11 mouse cellular contexts compared by ENCODE assay signal in the genomic region with DNA sequence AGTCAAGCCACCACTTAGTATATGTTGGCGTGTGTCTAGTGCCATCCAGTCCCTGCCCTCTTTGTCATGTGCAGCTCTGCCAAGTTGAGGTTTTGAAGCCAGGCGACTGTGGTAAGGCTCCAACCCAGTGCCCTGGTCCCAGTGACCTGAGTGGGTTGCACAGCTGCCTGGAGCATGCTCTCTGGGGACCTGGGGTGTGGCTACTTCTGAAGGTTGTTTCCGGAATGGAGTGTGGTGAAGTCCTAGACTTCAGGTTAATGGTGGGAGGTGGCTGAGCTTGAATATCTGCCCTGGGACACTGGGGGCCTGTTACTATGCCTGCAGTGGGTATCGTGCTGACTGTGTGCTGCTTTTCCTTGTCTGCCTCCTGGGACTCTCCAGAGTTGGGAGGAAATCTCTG. TPM values are rescaled to one million over a fixed set of nuclear protein-coding genes. Genes with fewer than 3 reads are reported as not detected.
DNase-seq lines count a peak whose midpoint lies in the region; ATAC-seq lines count a peak whose summit lies in the region.
"Had no signal": no experiment of that assay in that cellular context is flagged by ENCODE, and none has a peak within 500 bp of the region (broad histone marks: within the 10 kb centered on the region; RNA-seq: fewer than 3 reads in every experiment).

No protein-coding gene starts in this region.

- 71% methylated on average over 4 of the region's 4 CpGs for WGBS in embryonic facial prominence, embryonic 13.5 days
- WGBS in embryonic facial prominence, embryonic 10.5 days = 87% methylated on average over 4 of the region's 4 CpGs
- 87% methylated on average over 4 of the region's 4 CpGs for WGBS in hindbrain, embryonic 16.5 days

- H3K27me3 ChIP-seq in embryonic facial prominence, embryonic 13.5 days = no peaks in the 10 kb centered on the region
- no peaks in the 10 kb centered on the region for H3K27me3 ChIP-seq in embryonic facial prominence, embryonic 10.5 days (replicated peaks; ENCODE audit: low read depth, poor library complexity, severe bottlenecking)
- H3K27me3 ChIP-seq in hindbrain, embryonic 16.5 days (replicated peaks; ENCODE audit: control insufficient read depth, insufficient read depth, low read length) = no peaks in the 10 kb centered on the region

- no peak overlapping the region for H3K4me2 ChIP-seq in embryonic facial prominence, embryonic 13.5 days
- H3K4me2 ChIP-seq in hindbrain, embryonic 16.5 days (ENCODE audit: low read length) = no peak overlapping the region
- H3K4me2 ChIP-seq: liver, embryonic 11.5 days had no signal

- peaks cover 63% of the 10 kb centered on the region for H3K4me1 ChIP-seq in embryonic facial prominence, embryonic 13.5 days
- H3K4me1 ChIP-seq in embryonic facial prominence, embryonic 10.5 days = peaks cover 54% of the 10 kb centered on the region
- 0 out of 2 replicates have a peak, but pooled peaks cover 3% of the 10 kb centered on the region for H3K4me1 ChIP-seq in hindbrain, embryonic 16.5 days (ENCODE audit: control insufficient read depth, insufficient read depth, low read depth, low read length)

- H3K4me3 ChIP-seq in embryonic facial prominence, embryonic 13.5 days = no peak overlapping the region
- H3K4me3 ChIP-seq in embryonic facial prominence, embryonic 10.5 days = no peak overlapping the region
- H3K4me3 ChIP-seq in hindbrain, embryonic 16.5 days (ENCODE audit: low read length) = no peak overlapping the region
- H3K4me3 ChIP-seq: erythroblast, embryonic 14.5 days had no signal

- no peak for DNase-seq in embryonic facial prominence, embryonic 10.5 days (ENCODE audit: low spot score)
- peak; percentile 31 to 43 for DNase-seq in B cell, adult 2 months
- DNase-seq in ZHBTc4 (ENCODE audit: low read depth, low spot score) = peak; percentile 71
- no peak for DNase-seq in embryo, embryonic 10.5 days (ENCODE audit: low spot score)
- DNase-seq in thymus, postnatal 0 days (ENCODE audit: low spot score) = no peak

- 0 out of 2 replicates have a peak overlapping the region, but pooled peaks have one; percentile 23 for H3K27ac ChIP-seq in embryonic facial prominence, embryonic 13.5 days
- no peak overlapping the region; the same call in 1 of the 2 replicates for H3K27ac ChIP-seq in embryonic facial prominence, embryonic 10.5 days (replicated peaks)
- no peak overlapping the region for H3K27ac ChIP-seq in hindbrain, embryonic 16.5 days (ENCODE audit: low read depth, low read length)

- ATAC-seq in embryonic facial prominence, embryonic 13.5 days (ENCODE audit: insufficient number of reproducible peaks, insufficient read depth, low FRiP score, low TSS enrichment, low read depth) = no peak
- ATAC-seq in hematopoietic stem cell, adult 5-6 weeks (replicated peaks in 1 of 2; ENCODE audit: insufficient read depth in 1 of 2, low FRiP score in 2 of 2, low TSS enrichment in 1 of 2, low read depth in 1 of 2, poor library complexity in 2 of 2, severe bottlenecking in 2 of 2) = peak; percentile 51 to 83
- no peak for ATAC-seq in hindbrain, embryonic 16.5 days

- H3K9me3 ChIP-seq in embryonic facial prominence, embryonic 13.5 days = peaks cover 4% of the 10 kb centered on the region; the same call in 1 of the 2 replicates
- peaks cover 4% of the 10 kb centered on the region; the same call in 1 of the 2 replicates for H3K9me3 ChIP-seq in embryonic facial prominence, embryonic 10.5 days
- H3K9me3 ChIP-seq in hindbrain, embryonic 16.5 days (ENCODE audit: control insufficient read depth, low read length) = no peaks in the 10 kb centered on the region
- H3K9me3 ChIP-seq: G1E had no signal

- no peak overlapping the region for H3K9ac ChIP-seq in embryonic facial prominence, embryonic 13.5 days
- no peak overlapping the region for H3K9ac ChIP-seq in hindbrain, embryonic 16.5 days (ENCODE audit: low read depth, low read length)

- no peaks in the 10 kb centered on the region for H3K36me3 ChIP-seq in embryonic facial prominence, embryonic 13.5 days
- peaks cover 6% of the 10 kb centered on the region; the same call in 1 of the 2 replicates for H3K36me3 ChIP-seq in embryonic facial prominence, embryonic 10.5 days (replicated peaks)
- no peaks in the 10 kb centered on the region for H3K36me3 ChIP-seq in hindbrain, embryonic 16.5 days (ENCODE audit: control insufficient read depth, insufficient read depth, low read length)
- H3K36me3 ChIP-seq: G1E had no signal

RNA-seq across cellular contexts. Expression of a gene that starts 18.0 kb away (rescaled TPM):
- polyA plus RNA-seq in embryonic facial prominence, embryonic 13.5 days (2015; fragmentation: Nextera tagmentation; extraction: Ambion mirVana) = 39.4 and 42.6 TPM in 2 replicates
- polyA plus RNA-seq in embryonic facial prominence, embryonic 10.5 days (2016; fragmentation: Nextera tagmentation; extraction: Ambion mirVana) = 34.9 and 41.2 TPM in 2 replicates
- total RNA-seq in hematopoietic stem cell, adult 5-6 weeks (2017) = 10.3 and 11.0 TPM in 2 replicates
- 7.2 and 7.4 TPM in 2 replicates for polyA plus RNA-seq in hindbrain, embryonic 16.5 days (2015; fragmentation: Nextera tagmentation; extraction: Ambion mirVana)
- 2.0 and 3.3 TPM in 2 replicates for polyA plus RNA-seq in thymus, postnatal 0 days (2015; fragmentation: Nextera tagmentation; extraction: Ambion mirVana)

Comparison
In these comparisons a context has a peak if more than half of its experiments do, and no peak if none do; other contexts are left out.
1. ATAC-seq: peak in hematopoietic stem cell, adult 5-6 weeks (2 of 2); none in embryonic facial prominence, embryonic 13.5 days (single experiment) and hindbrain, embryonic 16.5 days (single experiment).
2. DNase-seq: peak in B cell, adult 2 months (2 of 2) and ZHBTc4 (single experiment); none in embryonic facial prominence, embryonic 10.5 days (single experiment), embryo, embryonic 10.5 days (single experiment) and thymus, postnatal 0 days (single experiment).